Mouse (Mus musculus) liver, adult 2 months (tissue): ENCODE measurements around the gene Dtx4. TPM values are rescaled to one million over a fixed set of nuclear protein-coding genes. Genes with fewer than 3 reads are reported as not detected.
A peak's percentile ranks its signal among the peaks of the same experiment; 100 is the strongest.

Experiments
- DNase-seq: peaks from one replicate; pipeline ENCODE4 v3.0.0-alpha.2; 2011; ENCODE audit warnings: low read depth, low spot score; ENCODE audit errors: extremely low read depth
- H3K27ac ChIP-seq: fragments of 200-500 bp; replicated peaks from 2 replicates; pipeline ENCODE4 v1.5.1; 2012; ENCODE audit warnings: low read depth, mild to moderate bottlenecking, control low read depth, inconsistent platforms, low read length; ENCODE audit not compliant: insufficient read depth
- H3K27me3 ChIP-seq: fragments of 200-500 bp; 2 replicates; pipeline ENCODE4 v1.6.1; 2012; ENCODE audit warnings: mild to moderate bottlenecking, moderate library complexity, low read length, inconsistent platforms; ENCODE audit not compliant: control insufficient read depth, insufficient read depth
- H3K36me3 ChIP-seq: fragments of 200-500 bp; 2 replicates; pipeline ENCODE4 v1.6.1; 2012; ENCODE audit warnings: low read length, inconsistent platforms; ENCODE audit not compliant: control insufficient read depth, insufficient read depth
- H3K4me1 ChIP-seq: fragments of 200-500 bp; 2 replicates; pipeline ENCODE4 v1.6.1; 2011; ENCODE audit warnings: low read length; ENCODE audit not compliant: control insufficient read depth, insufficient read depth
- H3K4me3 ChIP-seq: fragments of 200-500 bp; 2 replicates; pipeline ENCODE4 v1.5.1; 2011; ENCODE audit warnings: low read depth, mild to moderate bottlenecking, control low read depth, low read length, moderate library complexity; ENCODE audit not compliant: insufficient read depth
- H3K79me2 ChIP-seq: fragments of 200-500 bp; 2 replicates; pipeline ENCODE4 v1.6.1; 2012; ENCODE audit warnings: inconsistent platforms, mild to moderate bottlenecking, low read length, moderate library complexity; ENCODE audit not compliant: control insufficient read depth, insufficient read depth
- H3K9ac ChIP-seq: fragments of 200-500 bp; 2 replicates; pipeline ENCODE4 v1.6.1; 2012; ENCODE audit warnings: low read depth, mild to moderate bottlenecking, control low read depth, inconsistent platforms, low read length
- CTCF ChIP-seq: fragments of 200-500 bp; IDR thresholded peaks from 2 replicates; pipeline ENCODE4 v1.5.1; 2011; ENCODE audit warnings: low read depth, low read length, control low read depth
- POLR2A ChIP-seq: fragments of 200-500 bp; IDR thresholded peaks from 2 replicates; pipeline ENCODE4 v1.6.1; 2011; ENCODE audit warnings: low read length, control low read depth; ENCODE audit not compliant: insufficient read depth; ENCODE audit errors: extremely low read depth
- WGBS: fragments of 180-500 bp; shearing (Covaris S2); methylation state at CpG from one replicate; pipeline ENCODE4 v1.1.7; 2018; 5-methylcytosine and 5-hydroxymethylcytosine counted together
- polyA plus RNA-seq: library from polyadenylated mRNA; depleted of rRNA; stranded (reverse); fragments of >200 nt; gene quantifications from 2 replicates; pipeline ENCODE4 v1.2.3, GENCODE M21; 2012
- total RNA-seq: library from RNA; depleted of rRNA; stranded (reverse); fragments of >200 nt; gene quantifications from 2 replicates; pipeline ENCODE4 v1.2.3, GENCODE M21; 2014

The Dtx4 gene
- total and polyA plus RNA-seq, 2 experiments: 1.8 to 6.5 TPM

- WGBS: 7% methylated on average over 2 of the region's 2 CpGs
- DNase-seq: peak; percentile 54
These were observed 68.2 kb downstream of the Dtx4 start for GRCm38 (mm10) chr19:12433033-12433432.

DNA sequence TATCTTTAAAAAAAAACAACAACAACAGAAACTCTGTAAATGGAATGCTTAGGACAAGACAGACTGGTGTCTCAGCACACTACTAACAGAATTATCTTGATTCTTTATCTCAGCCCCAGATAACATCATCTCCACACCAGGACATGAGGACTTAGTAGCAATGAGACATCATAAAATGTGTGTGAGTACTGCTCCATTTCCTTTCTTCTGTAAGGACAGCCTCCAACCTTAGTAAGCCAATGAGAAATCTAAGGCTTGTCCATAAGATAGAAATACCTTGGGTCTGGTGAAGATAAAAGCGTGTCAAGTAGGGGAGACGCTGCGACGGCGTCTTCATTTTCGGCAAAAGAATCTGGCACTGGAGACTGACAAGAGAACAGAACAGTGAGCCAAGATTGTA is 73.6 kb downstream of the Dtx4 start, which contains the start of gene Pfpl:
TSS of gene Pfpl (plus strand) at position 301 of the 400 bp plus-strand sequence.
- Histone ChIP-seq H3K79me2 (no peaks in the 10 kb centered on the region), H3K27me3 (no peaks in the 10 kb centered on the region), H3K4me3 (no peak within 1 kb of the TSS), H3K4me1 (no peaks in the 10 kb centered on the region), H3K27ac (no peak within 1 kb of the TSS), H3K9ac (no peak within 1 kb of the TSS), H3K36me3 (no peaks in the 10 kb centered on the region)
- TF ChIP-seq CTCF: no peak
- no peak for TF ChIP-seq POLR2A
- no peak for DNase-seq
- WGBS: 90% methylated on average over 6 of the region's 6 CpGs

More at GRCm38 (mm10) chr19:12433033-12433432, 68.2 kb downstream of the Dtx4 start:
- Histone ChIP-seq H3K9ac (no peak overlapping the region), H3K79me2 (no peaks in the 10 kb centered on the region), H3K4me1 (no peaks in the 10 kb centered on the region), H3K4me3 (no peak overlapping the region), H3K27me3 (no peaks in the 10 kb centered on the region), H3K36me3 (no peaks in the 10 kb centered on the region), H3K27ac (no peak overlapping the region)
- TF ChIP-seq CTCF: peak; percentile 33
- no peak for TF ChIP-seq POLR2A

GRCm38 (mm10) chr19:12427101-12427500 is 74.2 kb downstream of the Dtx4 start:
- Histone ChIP-seq H3K79me2 (no peaks in the 10 kb centered on the region), H3K27ac (no peak overlapping the region), H3K4me1 (no peaks in the 10 kb centered on the region), H3K36me3 (no peaks in the 10 kb centered on the region), H3K27me3 (no peaks in the 10 kb centered on the region), H3K4me3 (no peak overlapping the region), H3K9ac (no peak overlapping the region)
- WGBS: 74% methylated on average over 5 of the region's 5 CpGs
- TF ChIP-seq POLR2A (no peak), CTCF (no peak)
- DNase-seq: no peak

GRCm38 (mm10) chr19:12421680-12422079 is 79.6 kb downstream of the Dtx4 start:
- no peaks in the 10 kb centered on the region for H3K79me2 ChIP-seq
- H3K27ac ChIP-seq: no peak overlapping the region
- no peaks in the 10 kb centered on the region; the same call in 1 of the 2 replicates for H3K27me3 ChIP-seq
- DNase-seq: no peak
- H3K4me1 ChIP-seq: no peaks in the 10 kb centered on the region
- TF ChIP-seq CTCF (no peak), POLR2A (no peak)
- no peak overlapping the region for H3K4me3 ChIP-seq
- WGBS: 71% methylated on average over 1 of the region's 1 CpGs
- H3K9ac ChIP-seq: no peak overlapping the region
- H3K36me3 ChIP-seq: no peaks in the 10 kb centered on the region

- 77% methylated on average over 6 of the region's 6 CpGs for WGBS
- TF ChIP-seq CTCF (no peak), POLR2A (no peak)
- H3K27ac ChIP-seq: no peak overlapping the region
- H3K4me1 ChIP-seq: no peaks in the 10 kb centered on the region
- DNase-seq: no peak
- no peak overlapping the region for H3K9ac ChIP-seq
- no peaks in the 10 kb centered on the region for H3K79me2 ChIP-seq
- no peak overlapping the region for H3K4me3 ChIP-seq
- no peaks in the 10 kb centered on the region; the same call in 1 of the 2 replicates for H3K27me3 ChIP-seq
- no peaks in the 10 kb centered on the region for H3K36me3 ChIP-seq
These were observed 80.7 kb downstream of the Dtx4 start for GRCm38 (mm10) chr19:12420555-12420954.

- Histone ChIP-seq H3K9ac (no peak overlapping the region), H3K4me3 (no peak overlapping the region), H3K27me3 (no peaks in the 10 kb centered on the region; the same call in 1 of the 2 replicates), H3K36me3 (no peaks in the 10 kb centered on the region), H3K4me1 (no peaks in the 10 kb centered on the region), H3K27ac (no peak overlapping the region), H3K79me2 (no peaks in the 10 kb centered on the region)
- TF ChIP-seq CTCF (no peak), POLR2A (no peak)
- 33% methylated on average over 3 of the region's 3 CpGs for WGBS
- no peak for DNase-seq
These were observed 82.9 kb downstream of the Dtx4 start for GRCm38 (mm10) chr19:12418312-12418711.
